ENCODE assay signal across 8 mouse cellular contexts in the genomic region with DNA sequence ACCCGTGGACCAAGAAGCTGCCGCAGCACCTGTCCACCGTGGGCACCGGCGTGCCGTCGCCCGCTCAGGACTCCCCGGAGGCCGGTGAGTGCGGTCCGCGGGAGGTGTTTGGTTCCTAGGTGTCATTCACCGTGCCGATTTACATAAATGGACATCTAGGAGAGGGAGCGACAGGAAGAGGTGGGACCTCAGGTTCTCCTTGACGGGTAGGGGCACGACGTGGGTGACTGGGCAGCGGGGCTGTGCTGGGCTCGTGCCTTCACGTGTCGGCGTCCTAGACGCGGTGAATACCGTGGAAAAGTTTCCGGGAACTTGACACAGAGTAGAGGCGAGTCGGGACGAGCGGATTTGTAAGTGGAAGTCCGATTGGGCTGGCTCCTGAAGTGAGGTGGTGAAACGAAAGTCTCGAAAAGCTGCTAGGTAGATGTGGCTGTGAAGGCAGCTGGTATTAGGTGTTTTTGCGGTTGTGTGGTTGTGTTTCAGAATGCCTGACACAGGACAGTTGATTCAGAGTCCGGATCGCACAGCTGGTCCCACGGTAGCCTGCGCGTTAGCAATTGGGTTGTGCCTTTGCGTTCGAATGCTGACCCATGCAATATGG. TPM values are rescaled to one million over a fixed set of nuclear protein-coding genes. Genes with fewer than 3 reads are reported as not detected.
A peak's percentile ranks its signal among the peaks of the same experiment; 100 is the strongest.
DNase-seq lines count a peak whose midpoint lies in the region; ATAC-seq lines count a peak whose summit lies in the region.

No protein-coding gene starts in this region.

- no peaks in the 10 kb centered on the region for H3K36me3 ChIP-seq in forebrain, embryonic 11.5 days (ENCODE audit: control insufficient read depth, insufficient read depth, low read length)

- peak overlapping the region; percentile 98 for H3K4me2 ChIP-seq in forebrain, embryonic 11.5 days (ENCODE audit: low read depth, low read length, severe bottlenecking)

- peak overlapping the region; percentile 68 for H3K9ac ChIP-seq in forebrain, embryonic 11.5 days (ENCODE audit: low read length)

- no peak for ATAC-seq in forebrain, embryonic 11.5 days (replicated peaks; ENCODE audit: low FRiP score)

- intact Hi-C loops in heart, postnatal 14 days (cut with DNase I): loop anchor here (10.0 kb wide), 1 partner anchor 634 kb away; no protein-coding TSS in a partner anchor

- peak; percentile 70 for DNase-seq in MN1 (ENCODE audit: low spot score)
- DNase-seq in c-Kit-negative CD71-positive TER-119-positive erythroid progenitor cells, embryonic 14.5 days (ENCODE audit: low read depth, low spot score): peak; percentile 52
- peak; percentile 71 for DNase-seq in forebrain, embryonic 11.5 days (ENCODE audit: low spot score)
- peak; percentile 54 to 64 for DNase-seq in heart, postnatal 14 days
- peak; percentile 79 to 81 for DNase-seq in kidney, postnatal 36 days
- DNase-seq in lung, postnatal 14 days: peak; percentile 61
- DNase-seq in ovary, postnatal 14 days (ENCODE audit: low spot score): peak; percentile 6
- peak; percentile 61 for DNase-seq in yolk sac, embryonic 10.5 days (ENCODE audit: low spot score)

- no peaks in the 10 kb centered on the region for H3K9me3 ChIP-seq in forebrain, embryonic 11.5 days (ENCODE audit: control insufficient read depth, low read length)

- H3K4me3 ChIP-seq in forebrain, embryonic 11.5 days (ENCODE audit: low read depth, low read length): peak overlapping the region; percentile 68

- H3K4me1 ChIP-seq in forebrain, embryonic 11.5 days (replicated peaks; ENCODE audit: control insufficient read depth, insufficient read depth, low read length): no peaks in the 10 kb centered on the region

- no peak overlapping the region for H3K27ac ChIP-seq in forebrain, embryonic 11.5 days (ENCODE audit: low read depth, low read length)

- WGBS in forebrain, embryonic 11.5 days: under 1% methylated on average over 43 of the region's 43 CpGs

- peaks cover 9% of the 10 kb centered on the region; the same call in 1 of the 2 replicates for H3K27me3 ChIP-seq in forebrain, embryonic 11.5 days (ENCODE audit: control insufficient read depth, insufficient read depth, low read length)

RNA-seq across cellular contexts. Expression of a gene that starts 1.1 kb away (rescaled TPM):
- 1.6 and 2.8 TPM in 2 replicates for polyA plus RNA-seq in forebrain, embryonic 11.5 days (2014; fragmentation: Nextera tagmentation; extraction: Ambion mirVana)
- total RNA-seq in heart, postnatal 14 days (2021): 10 to 100 TPM; 63.8 to 67.6 TPM

RNA-seq across cellular contexts. Expression of a gene that starts 48.4 kb away (rescaled TPM):
- not detected in 2 replicates for polyA plus RNA-seq in forebrain, embryonic 11.5 days (2014; fragmentation: Nextera tagmentation; extraction: Ambion mirVana)
- not detected for total RNA-seq in heart, postnatal 14 days (2021)

Comparison
In these comparisons a context has a peak if more than half of its experiments do, and no peak if none do; other contexts are left out.
1. DNase-seq: peak in every context shown above with its lines; median percentile 80 in kidney, postnatal 36 days; 71 in forebrain, embryonic 11.5 days; 70 in MN1; 61 in lung, postnatal 14 days; 61 in yolk sac, embryonic 10.5 days; 59 in heart, postnatal 14 days; 52 in c-Kit-negative CD71-positive TER-119-positive erythroid progenitor cells, embryonic 14.5 days; 6 in ovary, postnatal 14 days.